Mouse (Mus musculus) intestine, postnatal 0 days (tissue): ENCODE measurements around the gene Vpreb2. TPM values are rescaled to one million over a fixed set of nuclear protein-coding genes. Genes with fewer than 3 reads are reported as not detected.
"Not testable (repeated sequence)": the region's sequence is repeated elsewhere in the genome, so short reads cannot be mapped to it uniquely, and the experiment has no call there.

Source experiments
- ATAC-seq: fragments of 200-750 bp; cut with Nextera tagmentation; 2 replicates; pipeline ENCODE4 v1.8.0; 2017; ENCODE audit warnings: mild to moderate bottlenecking, moderate TSS enrichment, moderate library complexity
- H3K27ac ChIP-seq: fragments of 300-500 bp; sonication (generic); 2 replicates; pipeline ENCODE4 v1.5.1; 2014; ENCODE audit warnings: mild to moderate bottlenecking, low read depth, low read length, moderate library complexity
- H3K27me3 ChIP-seq: fragments of 300-500 bp; sonication (generic); replicated peaks from 2 replicates; pipeline ENCODE4 v1.6.1; 2014; ENCODE audit warnings: low read length, mixed read lengths; ENCODE audit not compliant: control insufficient read depth, insufficient read depth
- H3K36me3 ChIP-seq: fragments of 300-500 bp; sonication (generic); 2 replicates; pipeline ENCODE4 v1.6.1; 2014; ENCODE audit warnings: mild to moderate bottlenecking, moderate library complexity; ENCODE audit not compliant: control insufficient read depth, insufficient read depth
- H3K4me1 ChIP-seq: fragments of 300-500 bp; sonication (generic); replicated peaks from 2 replicates; pipeline ENCODE4 v1.6.1; 2014; ENCODE audit warnings: antibody characterized with exemption, low read length, mixed read lengths; ENCODE audit not compliant: control insufficient read depth, insufficient read depth
- H3K4me2 ChIP-seq: fragments of 300-500 bp; sonication (generic); replicated peaks from 2 replicates; pipeline ENCODE4 v1.6.1; 2014; ENCODE audit warnings: low read depth, mild to moderate bottlenecking, moderate library complexity
- H3K4me3 ChIP-seq: fragments of 300-500 bp; sonication (generic); 2 replicates; pipeline ENCODE4 v1.5.1; 2014; ENCODE audit warnings: low read depth, low read length
- H3K9ac ChIP-seq: fragments of 300-500 bp; sonication (generic); 2 replicates; pipeline ENCODE4 v1.6.1; 2014; ENCODE audit warnings: mild to moderate bottlenecking, low read depth, low read length
- H3K9me3 ChIP-seq: fragments of 300-500 bp; sonication (generic); 2 replicates; pipeline ENCODE4 v1.6.1; 2016; ENCODE audit warnings: mixed run types; ENCODE audit not compliant: control insufficient read depth
- CTCF ChIP-seq: sonication (generic); IDR thresholded peaks from 2 replicates; pipeline ENCODE4 v1.5.1; 2016; ENCODE audit warnings: low read depth, mild to moderate bottlenecking, control low read depth, antibody characterized with exemption, moderate library complexity
- WGBS: fragments of 180-500 bp; shearing (Covaris S2); extraction: QIAGEN DNeasy Blood & Tissue Kit; methylation state at CpG from one replicate; pipeline ENCODE4 v1.1.7; 2014; 5-methylcytosine and 5-hydroxymethylcytosine counted together
- polyA plus RNA-seq: library from polyadenylated mRNA; unstranded; fragments of >200 nt; fragmentation: Nextera tagmentation; extraction: Ambion mirVana; gene quantifications from 2 replicates; pipeline ENCODE4 v1.2.1, GENCODE M21; 2015

Vpreb2 gene
- polyA plus RNA-seq, 1 experiment from 2014 or later, result not detected

GRCm38 (mm10) chr16:18007083-18007482 lies 26.9 kb downstream of the Vpreb2 start:
- Histone ChIP-seq H3K27ac (no peak overlapping the region), H3K4me3 (no peak overlapping the region), H3K9ac (no peak overlapping the region), H3K9me3 (no peaks in the 10 kb centered on the region), H3K36me3 (no peaks in the 10 kb centered on the region), H3K4me2 (no peak overlapping the region), H3K4me1 (no peaks in the 10 kb centered on the region), H3K27me3 (no peaks in the 10 kb centered on the region)
- no peak for ATAC-seq
- WGBS, result 53% methylated on average over 4 of the region's 4 CpGs
- TF ChIP-seq CTCF, result no peak

- Histone ChIP-seq H3K9me3 (no peaks in the 10 kb centered on the region), H3K36me3 (no peaks in the 10 kb centered on the region), H3K27me3 (no peaks in the 10 kb centered on the region), H3K4me2 (no peak overlapping the region), H3K27ac (no peak overlapping the region), H3K9ac (no peak overlapping the region), H3K4me1 (no peaks in the 10 kb centered on the region), H3K4me3 (no peak overlapping the region)
- TF ChIP-seq CTCF, result no peak
- no peak for ATAC-seq
- 56% methylated on average over 5 of the region's 6 CpGs for WGBS
Observed at GRCm38 (mm10) chr16:18011101-18011500, 30.9 kb downstream of the Vpreb2 start.

DNA sequence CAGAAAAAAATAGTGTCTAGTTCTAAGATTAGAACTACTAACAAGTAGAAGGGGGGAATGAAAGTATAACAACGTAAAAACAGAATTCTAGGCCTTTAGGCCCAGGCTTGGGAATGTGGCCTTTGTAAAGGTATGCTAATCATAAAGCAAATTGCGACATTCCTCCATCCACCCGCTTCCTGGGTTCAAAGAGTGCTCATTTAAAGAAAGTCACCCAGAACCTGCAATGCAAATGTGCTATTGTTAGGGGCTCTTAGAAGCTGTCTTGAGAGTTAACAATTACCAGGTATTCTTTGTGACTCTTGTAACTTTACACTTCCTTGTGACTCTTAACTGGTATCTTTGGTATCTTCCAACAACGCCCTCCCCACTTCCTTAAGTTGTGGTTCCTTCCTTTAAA lies 36.3 kb downstream of the Vpreb2 start:
- H3K4me1 ChIP-seq, H3K9ac ChIP-seq, H3K27me3 ChIP-seq, H3K4me2 ChIP-seq, H3K4me3 ChIP-seq, ATAC-seq, H3K36me3 ChIP-seq, H3K9me3 ChIP-seq, H3K27ac ChIP-seq: not testable (repeated sequence)
- 43% methylated on average over 4 of the region's 4 CpGs for WGBS

DNA sequence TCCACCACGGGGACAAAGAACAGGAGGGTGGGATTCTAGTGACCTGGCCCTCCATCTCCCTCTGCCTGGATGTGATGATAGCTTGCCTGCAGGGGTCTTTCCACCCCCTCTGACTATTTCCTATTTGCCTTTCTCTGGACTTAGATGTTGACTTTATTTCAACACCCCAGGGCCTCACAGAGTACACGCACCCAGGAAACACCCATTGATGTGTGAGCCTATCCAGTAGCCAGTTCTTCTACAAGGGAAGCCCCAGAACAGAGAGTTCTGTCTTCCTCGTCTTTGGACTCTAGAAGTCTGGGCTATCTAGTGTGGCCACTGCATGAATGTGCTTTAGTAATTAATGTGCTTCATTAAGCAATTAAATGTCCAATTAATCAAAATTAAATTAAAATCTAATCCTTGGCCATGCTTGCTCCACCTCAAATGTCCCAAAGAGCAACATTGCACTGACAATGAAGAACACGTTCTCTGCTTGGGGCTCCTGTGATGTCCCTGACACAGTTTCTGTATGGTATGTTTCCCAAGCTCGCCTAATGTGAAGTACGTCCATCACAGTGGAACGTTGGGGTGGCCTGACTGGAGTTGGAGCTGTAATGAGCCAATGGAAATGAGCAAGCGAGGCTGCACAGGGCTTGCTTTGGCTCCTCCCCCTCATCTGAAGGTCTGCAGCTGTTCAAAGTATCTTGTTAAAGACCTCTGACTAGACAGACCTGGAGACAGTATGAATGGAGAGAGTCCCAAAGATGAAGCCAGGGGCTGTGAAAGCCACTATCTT lies 42.7 kb downstream of the Vpreb2 start:
- 61% methylated on average over 8 of the region's 8 CpGs for WGBS
- no peak for ATAC-seq

GRCm38 (mm10) chr16:18027371-18027770 lies 47.1 kb downstream of the Vpreb2 start:
- Histone ChIP-seq H3K4me2 (no peak overlapping the region), H3K4me3 (no peak overlapping the region), H3K27me3 (no peaks in the 10 kb centered on the region), H3K4me1 (no peaks in the 10 kb centered on the region), H3K36me3 (no peaks in the 10 kb centered on the region), H3K27ac (no peak overlapping the region), H3K9ac (no peak overlapping the region), H3K9me3 (no peaks in the 10 kb centered on the region)
- 55% methylated on average over 2 of the region's 2 CpGs for WGBS
- TF ChIP-seq CTCF, result no peak
- no peak for ATAC-seq

More for the DNA sequence above, 42.7 kb downstream of the Vpreb2 start:
- no peaks in the 10 kb centered on the region for H3K36me3 ChIP-seq
- H3K9me3 ChIP-seq, result no peaks in the 10 kb centered on the region
- no peaks in the 10 kb centered on the region for H3K4me1 ChIP-seq
- no peak overlapping the region for H3K27ac ChIP-seq
- H3K9ac ChIP-seq, result no peak overlapping the region
- no peak overlapping the region for H3K4me3 ChIP-seq
- TF ChIP-seq CTCF, result no peak
- H3K4me2 ChIP-seq, result no peak overlapping the region
- H3K27me3 ChIP-seq, result no peaks in the 10 kb centered on the region

Other genes with a start within 250 kb of the Vpreb2 start
- gene Med15, start 247.5 kb upstream of the Vpreb2 start, polyA plus RNA-seq, result 26.6 TPM in 2 replicates
- 29.0 and 29.9 TPM in 2 replicates for gene Klhl22, start 220.8 kb upstream of the Vpreb2 start, polyA plus RNA-seq
- gene Scarf2, start 183.1 kb upstream of the Vpreb2 start, polyA plus RNA-seq, result 6.3 and 6.9 TPM in 2 replicates
- not detected in 2 replicates for gene B830017H08Rik, start 147.3 kb upstream of the Vpreb2 start, polyA plus RNA-seq
- 0.39 and 0.59 TPM in 2 replicates for gene Car15, start 142.1 kb upstream of the Vpreb2 start, polyA plus RNA-seq
- not detected in 2 replicates for gene Gm20518, start 88.8 kb upstream of the Vpreb2 start, polyA plus RNA-seq
- gene Tssk1, start 86.2 kb upstream of the Vpreb2 start, polyA plus RNA-seq, result 0.04 TPM in 1 of 2 replicates, not detected in the other
- gene Dgcr2, start 81.9 kb upstream of the Vpreb2 start, polyA plus RNA-seq, result 35.0 and 35.3 TPM in 2 replicates
- gene Tssk2, start 81.8 kb upstream of the Vpreb2 start, polyA plus RNA-seq, result not detected in 2 replicates
- gene Ess2, start 69.1 kb upstream of the Vpreb2 start, polyA plus RNA-seq, result 12.2 and 12.5 TPM in 2 replicates
- not detected in 2 replicates for gene Gsc2, start 65.4 kb upstream of the Vpreb2 start, polyA plus RNA-seq
- 236 and 245 TPM in 2 replicates for gene Slc25a1, start 52.2 kb upstream of the Vpreb2 start, polyA plus RNA-seq
- gene Dgcr6, start 72.4 kb downstream of the Vpreb2 start, polyA plus RNA-seq, result 98.4 and 106 TPM in 2 replicates
- 23.2 and 40.9 TPM in 2 replicates for gene Prodh, start 109.8 kb downstream of the Vpreb2 start, polyA plus RNA-seq
- gene Rtn4r, start 147.2 kb downstream of the Vpreb2 start, polyA plus RNA-seq, result 1.6 and 1.9 TPM in 2 replicates
- not detected in 2 replicates for gene Ccdc188, start 237.5 kb downstream of the Vpreb2 start, polyA plus RNA-seq